Mouse (Mus musculus) cerebral cortex, adult 2 months (tissue): ENCODE results near the gene Sept8.

ENCODE experiments used
- WGBS: fragments of 180-500 bp; shearing (Covaris S2); methylation state at CpG from one replicate; pipeline ENCODE4 v1.1.7; 2018; 5-methylcytosine and 5-hydroxymethylcytosine counted together

Sept8 gene

GRCm38 (mm10) chr11:53524905-53525304 lies 5.8 kb downstream of the Sept8 start:
- WGBS = 41% methylated on average over 6 of the region's 6 CpGs

GRCm38 (mm10) chr11:53525461-53525860 lies 6.4 kb downstream of the Sept8 start:
- WGBS = 65% methylated on average over 4 of the region's 4 CpGs

DNA sequence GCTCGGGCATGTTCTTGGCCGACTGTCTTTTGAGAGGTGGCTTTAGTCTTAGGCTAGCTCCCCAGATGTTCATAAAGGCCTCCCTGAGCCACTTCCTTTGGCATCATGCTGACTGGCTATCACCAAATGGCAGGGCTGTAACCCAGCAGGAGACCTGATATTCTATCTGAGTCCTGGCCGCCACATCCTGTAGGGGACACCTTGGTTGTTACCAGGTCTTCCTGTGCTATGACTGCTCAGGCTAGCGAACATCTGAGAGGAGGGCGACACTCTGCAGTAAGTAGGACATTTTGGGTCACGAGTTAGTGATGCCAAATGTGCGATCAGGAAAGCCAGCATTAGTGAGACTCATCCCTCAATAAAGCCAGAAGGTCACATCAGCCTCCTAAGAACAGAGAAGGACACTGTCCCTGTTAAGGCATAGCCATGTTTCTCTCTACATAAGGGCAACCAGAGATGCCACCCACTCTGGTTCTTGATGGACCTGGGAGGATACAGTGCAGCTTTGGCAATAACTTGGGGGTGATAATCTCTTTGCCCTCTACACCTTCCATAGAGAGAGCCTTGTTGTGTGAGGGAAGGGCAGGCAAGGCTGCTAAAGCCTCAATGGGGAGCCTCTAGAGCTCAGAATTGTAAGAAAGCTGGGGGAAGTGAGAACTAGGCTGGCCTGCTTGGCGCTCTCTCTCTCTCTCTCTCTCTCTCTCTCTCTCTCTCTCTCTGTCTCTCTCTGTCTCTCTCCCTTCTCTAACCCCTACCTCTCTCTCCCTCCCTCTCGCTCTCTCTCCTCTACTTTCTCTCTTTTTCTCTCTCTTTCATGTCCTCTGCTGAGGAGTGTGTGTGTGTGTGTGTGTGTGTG lies 9.6 kb downstream of the Sept8 start:
- 34% methylated on average over 9 of the region's 9 CpGs for WGBS

- whole genome bisulfite sequencing = 4% methylated on average over 6 of the region's 6 CpGs
Measured at GRCm38 (mm10) chr11:53529253-53529557, 10.1 kb downstream of the Sept8 start.

- 49% methylated on average over 9 of the region's 9 CpGs for WGBS
Measured at GRCm38 (mm10) chr11:53530001-53530400, 10.9 kb downstream of the Sept8 start.

- WGBS = 84% methylated on average over 10 of the region's 10 CpGs
Measured at GRCm38 (mm10) chr11:53531578-53532230, 12.6 kb downstream of the Sept8 start.

DNA sequence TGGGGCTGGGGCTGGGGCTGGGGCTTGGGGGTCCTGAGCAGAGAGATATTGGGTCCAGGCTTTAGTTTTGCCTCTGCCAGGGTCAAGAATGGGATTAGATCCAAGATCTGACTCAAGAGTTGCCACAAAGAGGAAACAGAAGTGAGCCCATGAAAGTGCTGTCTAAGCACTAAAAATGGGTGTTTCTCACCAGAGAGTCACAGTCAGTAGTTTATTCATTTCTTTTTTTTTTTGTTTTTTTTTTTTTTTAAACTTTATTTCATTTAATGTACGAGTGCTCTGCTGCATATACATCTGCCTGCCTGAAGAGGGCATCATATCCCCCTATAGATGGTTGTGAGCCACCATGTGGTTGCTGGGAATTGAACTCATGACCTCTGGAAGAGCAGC lies 13.2 kb downstream of the Sept8 start:
- 34% methylated on average over 1 of the region's 1 CpGs for WGBS

DNA sequence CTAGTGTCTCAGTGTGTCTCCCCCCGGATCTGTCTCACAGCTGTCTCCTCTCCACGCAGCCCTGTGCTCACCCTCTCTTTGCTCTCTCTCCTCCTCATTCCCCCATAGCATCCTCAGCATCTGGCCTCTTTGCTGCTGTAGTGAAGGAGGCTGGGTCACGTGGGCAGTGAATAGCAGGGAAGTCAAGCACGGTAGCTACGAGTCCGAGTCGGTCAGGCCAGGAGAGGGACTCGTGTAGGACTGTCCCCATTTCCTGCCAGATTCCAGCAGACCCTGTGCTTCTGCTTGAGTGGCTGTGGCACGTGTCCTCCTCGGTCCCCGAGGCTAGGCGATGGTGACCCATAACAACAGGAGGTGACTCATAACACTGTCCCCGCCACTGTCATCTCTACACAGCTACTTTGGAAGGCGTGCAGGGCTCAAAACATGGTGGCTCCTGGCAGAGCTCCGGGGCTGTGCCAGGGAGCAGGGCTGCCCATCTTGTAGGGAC lies 20.0 kb downstream of the Sept8 start:
- WGBS = 36% methylated on average over 15 of the region's 15 CpGs

GRCm38 (mm10) chr11:53540394-53540793 lies 21.3 kb downstream of the Sept8 start:
- WGBS = 73% methylated on average over 3 of the region's 3 CpGs

DNA sequence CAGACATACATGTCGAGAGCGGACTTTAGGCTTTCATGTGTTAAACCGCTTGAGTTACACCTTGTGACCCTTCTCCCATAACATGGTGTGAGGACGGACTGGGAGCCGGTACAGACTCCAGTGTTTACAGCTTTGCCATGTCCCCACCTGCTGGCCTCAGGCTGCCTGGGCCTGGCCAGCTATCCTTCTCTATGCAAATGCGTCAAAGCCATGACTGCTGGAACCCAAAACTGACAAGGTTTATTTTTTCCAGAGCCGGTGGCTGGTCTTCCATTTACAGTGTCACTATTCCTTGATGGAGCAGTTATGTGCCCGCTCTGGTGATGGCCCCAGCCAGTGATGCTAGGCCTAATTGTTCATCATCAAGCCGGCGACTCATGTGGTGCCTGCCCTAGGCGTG lies 22.2 kb downstream of the Sept8 start:
- WGBS = 79% methylated on average over 11 of the region's 11 CpGs

- WGBS = 61% methylated on average over 7 of the region's 7 CpGs
Measured at GRCm38 (mm10) chr11:53543021-53543420, 24.0 kb downstream of the Sept8 start.

GRCm38 (mm10) chr11:53546271-53546670 lies 27.2 kb downstream of the Sept8 start:
- WGBS = 36% methylated on average over 6 of the region's 6 CpGs

DNA sequence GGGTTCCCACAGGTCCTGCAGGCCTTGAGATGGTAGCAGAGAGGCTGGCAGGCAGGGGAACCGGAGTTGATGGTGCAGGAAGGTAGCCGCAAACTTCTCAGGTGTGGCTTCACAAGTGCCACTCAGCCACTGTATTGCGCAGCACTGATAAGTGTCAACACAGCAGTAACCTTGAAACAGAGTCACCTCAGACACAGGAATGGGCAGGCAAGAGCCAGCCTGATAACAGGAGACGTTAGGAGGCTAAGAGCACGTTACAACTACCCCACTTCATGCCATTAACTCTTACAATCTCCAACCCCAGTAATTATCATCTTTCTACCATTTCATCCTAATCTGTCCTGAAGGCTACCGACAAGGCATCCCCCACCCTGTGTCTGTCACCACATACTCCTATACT lies 28.5 kb downstream of the Sept8 start:
- WGBS = 93% methylated on average over 6 of the region's 6 CpGs

GRCm38 (mm10) chr11:53548036-53548605 lies 29.1 kb downstream of the Sept8 start:
- 83% methylated on average over 19 of the region's 19 CpGs for WGBS

DNA sequence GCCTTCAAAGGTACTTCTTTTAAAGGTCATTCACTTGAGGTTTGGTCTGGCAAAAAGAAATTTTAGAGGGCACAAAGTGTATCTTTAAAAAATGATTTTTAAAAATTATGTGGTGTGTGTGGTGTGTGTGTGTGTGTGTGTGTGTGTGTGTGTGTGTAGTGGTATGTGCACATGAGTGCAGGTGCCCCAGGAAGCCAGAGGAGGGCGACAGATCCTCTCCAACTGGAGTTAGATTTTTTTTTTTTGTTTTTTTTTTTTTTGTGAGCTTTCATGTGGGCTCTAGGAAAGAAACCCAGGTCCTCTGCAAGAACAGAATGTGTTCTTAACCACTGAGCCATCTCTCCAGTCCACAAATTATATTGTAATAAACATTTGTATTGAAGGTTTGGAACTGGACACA lies 31.7 kb downstream of the Sept8 start:
- WGBS = 85% methylated on average over 1 of the region's 1 CpGs

DNA sequence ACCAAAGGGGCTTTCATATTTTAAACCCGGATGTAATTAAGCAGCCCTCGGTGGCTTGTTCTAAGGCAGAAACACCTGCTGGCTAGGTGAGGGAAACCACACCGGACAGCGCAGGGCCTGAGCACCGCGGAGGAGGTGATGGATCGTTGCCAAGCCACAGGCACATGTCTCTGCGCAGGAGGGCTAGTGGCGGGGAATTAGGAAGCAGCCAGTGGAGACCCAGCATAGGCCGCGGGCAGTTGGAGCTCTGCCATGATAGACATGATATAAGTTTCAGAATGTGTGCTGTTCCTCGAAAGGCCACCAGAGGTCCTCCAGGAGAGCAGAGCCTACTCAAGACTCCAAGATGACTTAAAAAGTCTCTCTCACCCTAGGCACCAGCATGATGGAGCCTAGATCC lies 32.7 kb downstream of the Sept8 start:
- WGBS = 59% methylated on average over 12 of the region's 12 CpGs

DNA sequence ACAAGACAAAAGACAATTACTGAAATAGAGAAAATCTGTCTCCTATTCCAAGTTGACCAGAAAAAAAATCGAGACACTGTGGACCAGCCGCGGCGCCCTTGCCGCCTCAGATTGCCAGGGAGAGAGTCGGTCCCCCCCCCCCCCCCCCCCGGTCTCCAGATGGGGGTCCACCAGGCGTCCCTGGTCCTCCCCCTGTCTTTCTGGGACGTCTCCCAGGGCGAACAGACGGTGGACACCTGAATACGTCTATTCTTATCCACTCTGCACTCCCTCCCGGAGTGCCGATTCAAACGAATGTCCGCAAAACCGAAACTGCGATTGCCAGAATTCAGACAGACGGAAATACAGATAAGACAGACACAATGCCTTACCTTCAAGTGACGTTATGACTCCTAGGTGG lies 37.5 kb downstream of the Sept8 start:
- 85% methylated on average over 9 of the region's 20 CpGs for WGBS

- 100% methylated on average over 2 of the region's 3 CpGs for WGBS
Measured at GRCm38 (mm10) chr11:53557992-53558391, 38.9 kb downstream of the Sept8 start.

DNA sequence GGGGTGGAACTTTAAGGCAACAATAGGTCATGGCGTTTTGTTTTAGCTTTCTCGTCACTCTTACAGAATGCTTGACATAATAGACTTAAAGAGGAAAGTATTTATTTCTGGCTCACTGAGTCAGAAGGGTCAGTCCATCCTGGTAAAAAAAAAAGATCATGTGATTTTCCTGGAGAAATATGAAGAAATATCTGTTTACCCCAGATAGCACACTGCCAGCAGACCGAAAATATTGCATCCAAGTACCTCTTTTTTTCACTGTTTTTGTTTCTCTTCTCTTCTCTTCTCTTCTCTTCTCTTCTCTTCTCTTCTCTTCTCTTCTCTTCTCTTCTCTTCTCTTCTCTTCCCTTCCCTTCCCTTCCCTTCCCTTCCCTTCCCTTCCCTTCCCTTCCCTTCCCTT lies 40.9 kb downstream of the Sept8 start:
- WGBS = 89% methylated on average over 1 of the region's 3 CpGs

DNA sequence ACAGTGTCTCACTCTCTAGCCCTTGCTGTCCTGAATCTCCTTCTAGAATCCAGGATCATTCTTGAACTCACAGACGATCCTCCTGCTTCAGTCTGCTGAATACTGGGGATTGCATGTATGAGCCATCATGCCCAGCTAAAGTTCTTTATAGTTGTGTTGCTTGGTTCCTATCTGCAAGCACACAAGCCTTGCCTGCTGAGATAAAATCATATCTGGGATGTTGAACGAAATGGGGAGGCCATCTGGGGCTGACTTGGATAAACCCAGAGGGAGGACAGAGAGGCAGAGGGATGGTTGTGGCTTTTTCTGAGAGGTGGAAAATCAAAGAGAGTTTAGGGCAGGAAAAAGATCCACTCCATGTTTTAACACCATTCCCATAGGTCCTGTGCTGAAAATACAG lies 42.9 kb downstream of the Sept8 start:
- WGBS = 91% methylated on average over 2 of the region's 2 CpGs

DNA sequence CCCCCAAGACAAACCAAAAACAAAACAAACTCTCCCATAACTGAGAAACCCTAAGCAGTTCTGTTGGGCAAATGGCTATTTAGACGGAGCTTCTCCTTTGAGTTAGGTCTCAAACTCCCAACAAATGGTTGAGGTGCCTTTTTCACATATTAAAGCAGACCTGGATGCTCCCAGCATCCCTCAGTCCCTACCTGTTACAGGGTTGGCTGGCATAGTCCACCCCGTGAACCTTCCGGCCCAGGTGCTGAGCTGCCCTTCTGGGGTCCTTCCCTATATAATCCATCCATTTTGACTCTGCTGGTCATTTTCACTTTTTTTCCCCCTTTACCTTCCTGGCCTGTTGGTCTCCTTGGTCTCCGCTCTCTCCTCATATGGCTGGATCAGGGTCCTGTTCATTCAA lies 47.6 kb downstream of the Sept8 start:
- 85% methylated on average over 4 of the region's 4 CpGs for WGBS

DNA sequence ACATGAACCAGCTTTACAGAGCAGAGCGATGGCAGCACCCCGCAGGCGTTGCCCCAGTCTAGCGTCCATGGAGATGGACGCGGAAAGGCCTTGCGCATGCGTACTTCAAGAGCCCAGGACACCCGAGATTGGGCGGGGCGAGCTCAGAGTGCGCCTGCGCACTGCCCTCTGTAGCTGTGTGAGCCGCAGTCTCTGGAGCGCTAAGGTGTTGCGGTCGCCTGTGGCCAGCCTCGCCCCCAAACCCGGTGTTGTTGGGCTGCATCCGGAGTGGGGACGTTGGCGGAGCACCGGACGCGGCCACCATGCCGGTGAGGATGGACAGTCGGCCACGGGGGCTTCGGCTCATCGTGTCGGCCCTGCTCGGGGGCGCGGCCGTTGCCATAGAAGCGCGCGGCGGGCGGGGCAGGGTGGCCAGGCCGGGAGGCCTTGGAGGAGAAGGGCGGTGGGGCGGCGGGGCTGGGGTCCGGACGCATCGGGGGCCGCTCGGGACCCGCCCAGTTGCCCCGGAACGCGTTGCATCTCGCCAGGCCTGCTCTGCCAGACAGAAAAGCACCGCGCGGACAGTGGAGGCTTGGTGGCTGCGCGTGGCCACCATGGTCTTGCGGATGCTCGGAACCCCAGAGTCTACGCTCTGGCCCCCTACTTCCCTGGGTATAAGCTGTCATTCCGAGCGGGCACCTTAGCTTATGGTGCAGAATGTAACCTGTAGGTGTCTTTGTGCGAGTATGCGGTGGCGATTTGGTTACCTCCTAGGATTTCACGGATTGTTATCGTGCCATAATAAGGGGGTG lies 48.4 kb downstream of the Sept8 start, which contains the start of gene Kif3a:
Kif3a (plus strand) TSS at position 156 of the 791 bp plus-strand sequence.
- under 1% methylated on average over 68 of the region's 69 CpGs for WGBS
